Mouse (Mus musculus) cerebellum, adult 18-20 months (tissue): ENCODE measurements around the gene Mbnl2.
A peak's percentile ranks its signal among the peaks of the same experiment; 100 is the strongest.

ENCODE experiments used
- DNase-seq, 2 experiments: peaks; one replicate each; pipeline ENCODE4 v3.0.0; 2021

Gene Mbnl2

DNA sequence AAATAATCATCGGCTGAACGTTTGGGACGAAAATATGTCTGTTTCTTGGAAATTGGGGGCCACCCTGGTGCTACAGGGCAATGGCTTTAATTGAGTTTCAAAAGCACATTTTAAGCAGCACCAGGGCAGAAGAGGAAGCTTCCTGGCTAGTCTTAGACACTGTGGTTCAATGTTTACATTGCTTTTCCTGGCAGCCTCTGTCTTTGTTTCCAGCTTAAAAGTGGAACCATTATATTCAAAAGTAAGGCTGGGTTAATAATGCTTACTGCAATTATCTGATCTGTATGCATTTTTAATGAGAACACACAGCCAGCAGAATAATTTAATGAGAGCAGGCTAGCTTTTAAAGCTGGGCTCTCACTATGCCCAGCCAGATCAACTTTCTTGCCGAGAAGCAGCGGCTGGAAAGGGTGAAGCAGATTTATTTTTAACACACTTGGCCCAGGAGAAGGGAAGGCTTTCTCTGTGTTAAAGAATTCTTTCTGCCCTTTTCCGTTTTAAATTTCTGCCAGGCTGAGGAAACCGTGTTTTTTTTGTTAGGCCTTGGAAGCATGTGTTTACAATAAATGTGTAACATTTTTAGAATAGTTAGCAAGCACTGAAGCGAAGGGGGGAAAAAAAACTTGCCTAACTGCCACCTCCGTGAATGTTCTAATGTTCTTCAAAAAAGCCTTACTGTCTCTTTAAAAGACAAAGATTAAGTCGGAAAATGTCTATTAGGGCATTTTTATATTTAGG is 1.0 kb downstream of the Mbnl2 start:
- no peak for DNase-seq

DNA sequence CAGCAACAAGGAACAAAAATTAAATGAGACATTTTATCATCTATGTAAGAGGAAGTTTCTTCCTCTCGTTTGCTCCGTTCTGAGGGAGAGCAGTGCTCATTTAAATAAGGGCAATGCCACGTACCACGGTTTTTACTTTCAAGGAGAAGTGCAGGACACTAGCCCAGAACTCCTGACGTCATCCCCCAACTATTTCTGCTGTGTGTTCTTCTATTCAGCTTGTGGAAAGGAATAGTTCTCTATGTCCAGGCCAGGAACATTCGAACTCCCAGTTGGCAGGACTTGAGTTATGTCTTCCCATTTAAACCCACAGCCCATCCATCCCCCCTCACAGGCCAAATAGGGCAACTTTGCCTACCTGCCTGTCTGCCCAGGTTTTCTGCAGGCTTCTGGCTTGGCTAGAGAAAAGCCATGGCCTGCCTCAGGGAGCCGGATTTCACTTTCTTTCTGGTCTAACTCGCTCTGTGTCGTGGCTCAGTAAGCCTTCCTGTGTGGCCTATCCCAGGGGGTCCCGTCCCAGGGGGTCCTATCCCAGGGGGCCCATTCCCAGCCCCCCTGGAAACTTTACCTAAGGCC is 1.7 kb downstream of the Mbnl2 start:
- DNase-seq, result peak in 1 of 2 experiments; percentile 51

DNA sequence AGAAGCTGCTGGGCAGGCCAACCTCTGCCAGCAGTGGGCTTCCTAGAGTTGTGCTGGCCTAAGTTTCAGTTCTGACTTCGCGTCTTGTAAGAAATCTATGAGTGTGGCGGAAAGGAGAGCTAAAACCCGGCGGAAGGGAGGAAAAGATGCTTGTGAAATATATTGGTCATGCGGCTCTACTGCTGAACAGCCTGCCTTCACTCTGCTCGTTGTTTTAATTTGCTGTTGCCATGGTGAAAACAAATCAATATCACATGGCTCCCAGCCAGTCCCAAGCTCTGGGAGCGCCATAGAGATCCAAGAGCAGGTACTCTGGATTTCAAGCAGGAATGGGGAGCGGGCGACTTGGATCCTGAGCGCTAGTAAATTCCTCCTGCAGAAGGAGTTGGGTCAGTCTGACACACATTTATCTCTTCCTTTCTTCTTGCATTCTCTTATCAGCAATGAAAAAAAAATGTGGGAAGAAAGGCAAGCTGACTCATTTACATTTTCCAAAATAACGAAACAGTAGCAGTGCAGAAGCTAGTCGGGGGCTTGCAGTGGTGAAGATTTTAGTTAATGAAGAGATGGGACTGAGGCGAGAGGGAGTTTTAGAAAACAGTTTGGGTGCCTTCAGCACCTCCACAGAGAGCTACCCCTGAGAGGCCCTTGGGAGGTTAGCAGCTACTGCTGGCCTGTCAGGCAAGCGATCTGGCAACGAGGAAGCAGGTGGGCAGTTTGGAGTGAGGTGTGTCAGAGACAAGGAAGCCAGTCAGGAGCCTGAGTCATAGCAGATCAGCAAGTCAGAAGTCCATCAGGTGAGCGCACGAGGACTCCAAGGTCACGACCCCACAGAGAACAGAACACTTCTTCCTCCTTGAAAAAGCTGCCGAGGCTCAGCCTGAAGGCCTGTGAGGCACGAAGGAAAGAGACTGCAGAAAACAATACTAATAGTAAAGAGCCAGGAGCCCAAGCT is 3.1 kb downstream of the Mbnl2 start:
- no peak for DNase-seq

DNA sequence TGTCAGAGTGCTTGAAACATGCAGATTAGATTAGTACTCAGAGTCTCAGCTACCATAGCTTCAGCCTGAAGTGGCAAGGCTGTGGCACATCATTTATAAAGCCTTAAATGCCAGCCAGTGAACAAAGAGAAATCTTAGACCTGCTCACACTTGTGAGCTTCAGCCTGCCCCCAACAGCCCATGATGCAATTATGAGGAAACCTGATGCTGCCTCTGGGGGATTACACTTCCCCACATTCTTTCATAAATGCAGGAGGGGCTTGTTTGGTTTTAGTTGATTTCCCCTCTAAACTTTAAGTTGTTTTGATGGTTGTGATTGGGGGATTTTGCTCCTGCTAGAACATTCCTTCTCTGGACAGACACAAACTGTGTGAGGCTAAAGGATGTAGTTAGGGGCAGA is 4.7 kb downstream of the Mbnl2 start:
- no peak for DNase-seq

DNA sequence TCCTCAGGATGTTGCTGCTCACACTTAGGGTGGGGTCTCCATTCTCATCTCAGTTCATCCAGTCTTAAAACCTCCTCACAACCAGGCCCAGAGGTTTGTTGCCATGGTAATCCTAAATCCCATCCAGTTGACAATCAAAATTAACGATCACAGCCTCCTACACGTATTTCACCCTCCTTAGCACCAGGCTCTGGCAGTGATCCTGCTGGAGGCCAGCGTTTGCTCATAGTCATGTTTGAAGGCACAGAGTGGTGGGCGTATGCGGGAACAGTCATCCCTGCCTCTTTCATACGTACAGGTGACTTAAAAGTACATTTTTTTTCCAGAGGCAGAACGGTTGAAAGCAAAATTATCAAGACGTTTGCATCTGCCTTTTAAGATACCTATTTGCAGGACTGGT is 8.3 kb downstream of the Mbnl2 start:
- no peak for DNase-seq

DNA sequence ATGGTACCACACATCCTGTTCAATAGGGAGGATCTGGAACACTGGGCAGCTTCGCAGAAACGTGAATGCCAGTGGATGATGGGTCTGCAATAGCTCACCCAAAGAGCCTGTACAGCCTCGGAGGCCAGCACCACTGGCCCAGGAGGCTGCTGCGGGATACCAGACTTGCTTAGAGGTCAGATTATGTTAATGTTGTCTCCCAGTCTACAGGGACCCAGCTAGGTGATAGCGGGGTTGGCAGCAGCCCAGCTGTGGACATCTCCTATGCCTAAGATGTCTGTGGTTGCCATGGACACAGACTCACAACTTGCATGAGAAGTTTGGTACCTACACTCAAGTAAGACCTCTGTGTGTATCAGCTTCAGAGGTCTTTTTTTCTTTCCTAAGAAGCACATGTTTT is 9.0 kb downstream of the Mbnl2 start:
- DNase-seq, result no peak

DNA sequence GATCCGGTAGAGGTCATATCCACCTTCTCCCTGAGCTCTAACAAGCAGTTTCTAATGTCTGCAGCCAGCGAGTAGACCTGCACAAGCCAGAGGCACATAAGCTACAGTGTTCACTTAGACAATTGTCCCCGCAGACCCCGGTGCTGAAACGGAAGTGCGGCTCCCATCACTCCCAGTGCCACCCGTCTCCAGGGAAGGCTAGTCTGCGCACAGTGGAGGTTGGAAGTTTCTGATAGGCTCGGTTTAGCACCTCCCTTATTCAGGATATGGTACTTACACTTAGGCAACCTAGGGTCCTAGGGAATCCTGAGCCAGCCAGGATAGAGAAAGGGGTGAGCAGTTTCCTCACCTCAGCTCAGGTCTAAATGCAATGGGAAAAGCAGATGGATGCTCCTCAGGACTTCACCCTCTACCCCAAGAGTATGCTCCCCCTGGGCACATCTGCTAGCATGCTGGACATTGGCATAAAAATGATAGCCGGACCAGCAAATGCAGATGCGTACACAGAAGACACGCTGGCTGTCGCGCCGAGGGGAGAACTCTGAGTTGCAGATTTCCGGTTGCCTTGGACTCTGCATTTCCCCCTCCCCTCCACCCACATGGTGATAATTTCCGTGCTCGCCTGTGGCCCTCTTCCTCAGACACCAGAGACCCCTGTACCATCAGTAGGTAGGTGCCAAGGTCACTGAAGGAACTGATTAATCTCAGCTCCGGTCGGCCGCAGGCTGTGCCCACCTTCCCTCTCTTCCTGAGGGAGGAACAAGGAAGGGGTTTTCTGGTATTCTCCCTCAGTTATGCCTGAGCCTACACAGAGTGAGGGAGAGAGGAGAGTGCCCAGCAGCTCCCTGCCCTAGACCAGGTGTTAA is 11.9 kb downstream of the Mbnl2 start:
- DNase-seq, result no peak

DNA sequence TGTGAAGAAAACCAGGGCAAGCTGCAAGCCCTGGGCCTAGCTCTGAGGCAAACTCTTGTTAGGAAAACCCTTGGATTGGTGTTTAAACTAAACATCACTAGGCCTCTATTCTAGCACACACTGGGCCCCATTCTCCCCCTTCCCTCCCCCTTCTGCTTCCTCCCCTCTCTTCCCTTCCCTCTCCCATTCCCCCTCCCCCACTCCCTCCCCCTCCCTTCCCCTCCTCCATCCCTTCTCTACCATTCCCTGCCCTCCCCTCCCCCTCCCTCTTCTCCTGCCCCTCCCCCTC is 12.5 kb downstream of the Mbnl2 start:
- no peak for DNase-seq

DNA sequence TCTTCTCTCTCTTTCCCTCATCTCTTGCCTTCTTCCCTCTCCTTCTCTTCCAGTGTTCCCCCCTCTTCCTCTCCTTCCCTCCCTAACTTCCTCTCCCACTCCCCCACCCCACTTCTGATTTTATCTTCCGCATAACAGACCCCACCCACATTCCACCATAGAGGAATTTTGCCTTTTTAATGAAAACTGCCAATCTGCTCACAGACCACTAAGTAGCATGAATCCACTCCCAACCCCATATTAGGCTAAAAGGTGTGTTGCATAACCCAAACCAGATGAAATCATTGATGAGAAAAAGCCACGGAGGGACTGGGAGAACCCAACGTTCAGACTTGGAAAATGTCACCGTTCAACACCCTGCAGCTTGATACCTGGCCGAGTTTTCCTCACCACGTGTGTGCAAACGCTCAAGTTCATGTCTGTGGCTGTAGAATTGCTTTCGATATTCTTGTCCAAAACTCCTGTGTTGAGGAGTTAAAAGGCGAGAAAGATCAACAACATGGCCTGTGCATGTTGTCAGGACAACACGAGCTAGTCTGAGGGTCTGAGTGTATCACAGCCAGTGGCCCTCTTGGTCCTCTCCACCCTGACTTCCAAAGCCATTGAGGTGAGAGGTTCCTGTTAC is 13.0 kb downstream of the Mbnl2 start:
- no peak for DNase-seq

DNA sequence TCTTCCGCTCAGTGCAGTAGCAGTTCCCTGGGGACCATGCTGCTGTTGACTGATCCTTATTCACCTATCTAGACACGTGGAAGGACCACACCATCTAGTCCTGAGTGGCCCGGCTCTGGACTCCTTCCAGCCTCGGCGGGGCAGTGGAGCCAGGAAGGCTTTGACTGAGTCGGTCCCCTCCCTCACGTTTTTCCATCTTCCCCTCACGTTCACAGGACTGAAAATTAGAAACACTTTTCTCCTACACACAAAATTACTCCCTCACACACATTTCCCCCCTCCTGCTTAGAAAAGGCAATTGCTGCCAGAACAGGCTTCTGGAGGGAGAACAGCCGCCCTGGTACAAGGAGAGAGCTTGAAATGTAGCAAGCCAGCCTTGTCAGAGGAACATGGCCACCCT is 13.6 kb downstream of the Mbnl2 start:
- DNase-seq, result no peak

DNA sequence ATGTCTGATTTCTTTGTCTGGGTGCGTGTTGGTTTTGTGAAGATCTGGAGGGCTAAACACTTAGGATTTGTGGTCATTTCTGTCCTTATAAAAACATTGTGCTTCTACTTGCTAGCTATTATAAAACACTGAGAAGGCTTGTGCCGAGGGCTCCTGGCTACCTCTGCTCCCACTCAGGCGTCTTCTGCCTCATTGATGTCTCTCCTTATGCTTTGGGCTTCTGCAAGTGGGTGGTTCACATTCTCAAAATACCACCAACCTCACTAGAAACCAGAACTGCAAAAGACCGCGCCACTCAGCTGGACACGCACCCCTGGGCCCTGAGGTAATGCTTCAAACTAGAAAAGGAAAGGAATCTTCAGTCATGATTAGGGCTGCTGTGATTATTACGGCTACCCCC is 14.1 kb downstream of the Mbnl2 start:
- DNase-seq, result no peak

DNA sequence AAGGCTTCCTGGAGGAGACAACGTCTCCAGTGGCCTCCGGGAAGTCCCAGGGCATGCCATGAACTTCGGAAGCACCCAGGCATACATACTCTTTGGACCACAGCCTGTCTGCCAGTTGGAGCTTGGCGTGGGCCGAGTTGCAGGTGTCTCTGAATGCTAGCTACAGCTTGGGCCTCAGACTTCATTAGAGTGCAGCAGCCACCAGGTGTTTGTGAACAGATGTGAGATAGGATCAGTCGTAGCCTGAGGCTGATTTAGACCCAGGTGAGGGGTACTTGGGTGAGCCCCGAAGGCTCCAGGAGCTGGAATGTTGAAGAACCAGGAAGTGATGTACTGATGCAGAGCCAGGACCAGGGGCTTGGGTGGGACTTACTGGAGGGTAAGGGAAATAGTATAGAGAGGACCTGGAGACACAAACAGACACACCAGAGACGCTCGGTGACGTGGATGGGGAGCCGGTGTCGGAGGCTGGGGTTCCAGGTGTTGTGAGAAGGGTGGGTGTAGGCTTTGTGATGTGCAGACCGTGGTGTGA is 15.8 kb downstream of the Mbnl2 start:
- no peak for DNase-seq

DNA sequence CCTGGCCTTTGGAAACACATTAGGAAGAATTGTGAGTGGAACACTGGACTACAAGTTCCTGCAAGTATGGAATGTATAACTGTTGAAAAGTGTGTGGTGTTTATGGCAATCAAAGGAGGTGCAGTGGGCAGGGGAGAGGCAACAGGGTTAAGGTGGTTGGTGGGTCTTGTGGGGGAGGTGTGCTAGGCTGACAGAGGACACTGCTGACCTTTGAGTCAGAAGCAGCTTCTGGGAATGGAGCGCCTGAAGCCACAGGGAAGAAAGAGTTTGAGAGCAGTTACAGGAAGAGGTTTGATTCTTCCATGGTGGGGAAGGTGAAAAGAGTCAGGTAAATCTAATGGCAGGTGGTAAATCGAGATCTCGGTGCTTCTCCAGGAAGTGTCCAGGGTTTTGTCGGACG is 16.7 kb downstream of the Mbnl2 start:
- no peak for DNase-seq

DNA sequence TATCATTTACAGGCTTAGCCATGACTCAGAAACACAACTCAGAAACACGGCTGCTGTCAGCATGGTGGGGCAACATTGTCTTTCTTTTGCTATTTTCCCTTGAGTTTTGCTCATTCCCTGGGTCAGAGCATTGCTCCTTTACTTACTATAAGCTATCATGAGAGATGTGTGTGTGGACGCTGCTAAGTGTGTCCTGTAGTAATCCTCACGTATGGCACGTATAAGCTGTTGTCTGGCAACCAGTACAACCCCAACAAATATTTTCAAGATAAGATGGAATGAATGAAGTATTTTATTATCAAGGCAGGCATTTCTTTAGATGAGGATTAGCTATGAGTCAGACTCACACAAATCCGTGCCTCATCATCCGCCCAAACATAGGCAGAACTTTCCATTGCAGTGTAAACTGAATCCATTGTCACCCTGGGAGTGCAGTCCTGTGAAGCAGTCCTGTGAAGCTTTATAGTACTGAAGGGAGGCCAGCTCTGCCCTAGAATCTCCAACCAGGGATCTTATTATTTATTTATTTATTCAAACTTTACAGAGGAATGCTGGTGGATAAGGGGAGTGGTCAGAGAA is 17.2 kb downstream of the Mbnl2 start:
- DNase-seq, result no peak

DNA sequence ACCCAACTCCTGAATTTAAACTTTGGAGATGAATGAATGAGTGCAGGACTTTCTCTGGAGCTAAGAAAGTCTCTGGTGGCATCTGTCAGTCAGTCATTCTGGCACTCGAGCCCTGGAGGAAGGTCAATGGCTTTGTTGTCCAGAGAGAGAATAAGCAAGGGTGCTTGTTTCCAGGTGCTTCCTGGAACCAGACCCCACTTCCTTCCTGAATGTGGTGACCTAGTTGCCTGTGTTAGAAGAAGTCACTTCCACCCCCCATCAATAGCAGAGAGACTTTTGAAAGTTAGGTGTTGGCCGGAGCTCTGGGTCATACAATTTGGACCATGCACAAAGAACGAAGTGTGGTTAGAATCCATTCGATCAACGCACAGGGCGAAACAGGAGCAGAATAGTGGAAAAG is 19.0 kb downstream of the Mbnl2 start:
- no peak for DNase-seq

DNA sequence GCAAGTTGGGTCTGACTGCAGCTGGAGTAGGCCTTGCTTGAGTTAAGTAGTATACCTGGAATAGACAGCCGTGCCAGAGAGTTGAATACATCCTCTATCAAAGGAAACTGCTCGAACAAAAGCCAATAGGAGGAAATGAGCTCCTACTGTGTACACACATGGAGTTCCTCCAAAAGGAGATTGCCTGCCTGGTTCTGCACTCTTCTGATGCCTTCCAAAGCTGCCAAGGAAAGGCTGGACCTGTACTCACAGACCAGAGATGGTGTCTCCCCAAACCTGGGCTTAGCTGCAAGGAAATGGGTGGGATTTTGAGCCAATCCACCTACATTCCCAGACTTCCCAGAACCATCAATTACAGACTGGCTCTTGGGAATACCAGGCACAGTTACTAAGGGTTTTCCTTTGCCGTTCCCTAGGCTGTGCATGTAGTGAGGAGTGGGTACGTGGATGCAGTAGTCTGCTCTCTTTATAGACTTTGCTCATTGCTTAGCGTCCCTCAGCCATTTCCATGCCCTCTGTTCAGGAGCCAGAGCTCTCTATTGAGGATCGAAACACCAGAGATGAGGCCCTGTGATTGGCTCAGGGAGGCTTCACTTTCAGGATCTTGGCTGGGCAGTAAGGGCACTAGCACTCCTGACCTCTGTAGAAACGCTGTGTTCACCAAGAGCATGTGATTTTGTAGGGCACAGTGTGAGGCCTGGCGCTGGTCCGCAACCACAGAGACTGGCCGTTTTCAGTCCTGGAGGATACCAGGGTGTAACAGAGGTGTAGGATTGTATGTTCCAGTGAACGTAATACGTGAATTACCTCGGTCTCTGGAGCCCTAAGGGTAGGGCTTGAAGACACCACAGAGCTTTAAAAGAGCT is 20.1 kb downstream of the Mbnl2 start:
- DNase-seq, result peak; percentile 67 to 69

DNA sequence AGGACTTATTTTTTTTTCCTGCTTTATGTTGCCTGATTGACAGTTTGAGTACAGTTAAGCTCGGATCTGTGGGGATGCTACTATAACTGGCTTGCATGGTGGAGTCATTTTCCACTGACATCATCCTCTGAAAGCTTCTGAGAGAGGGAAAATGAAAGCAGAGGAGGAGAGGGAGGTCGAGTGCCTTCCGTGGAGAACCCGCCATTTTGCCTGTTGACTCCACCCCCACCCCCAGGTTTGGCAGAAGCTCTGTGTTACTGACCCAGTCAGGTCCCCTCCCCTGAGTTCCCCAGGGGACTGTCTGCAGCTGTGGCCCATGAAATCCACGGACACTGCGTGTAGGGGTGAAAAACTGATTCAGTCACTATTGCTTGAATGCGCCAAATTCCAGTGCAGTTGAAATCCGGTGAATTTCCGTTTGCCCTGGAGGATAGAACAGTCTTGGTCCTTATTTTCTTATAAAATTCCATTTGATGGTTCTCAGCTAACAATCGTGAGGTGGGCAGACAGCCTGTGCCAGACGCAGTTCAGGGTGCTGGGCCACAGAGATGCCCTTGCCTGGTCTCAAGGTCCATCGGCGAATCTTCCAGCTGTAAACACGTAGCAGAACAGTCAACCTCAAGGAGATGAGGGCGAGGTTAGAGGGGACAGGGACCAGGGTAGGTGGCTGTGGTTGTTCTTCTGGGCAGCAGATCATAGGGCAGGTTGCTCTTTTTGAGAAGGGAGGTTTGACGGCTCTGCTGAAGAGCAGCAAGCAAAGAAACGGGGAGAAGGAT is 20.9 kb downstream of the Mbnl2 start:
- DNase-seq, result no peak

DNA sequence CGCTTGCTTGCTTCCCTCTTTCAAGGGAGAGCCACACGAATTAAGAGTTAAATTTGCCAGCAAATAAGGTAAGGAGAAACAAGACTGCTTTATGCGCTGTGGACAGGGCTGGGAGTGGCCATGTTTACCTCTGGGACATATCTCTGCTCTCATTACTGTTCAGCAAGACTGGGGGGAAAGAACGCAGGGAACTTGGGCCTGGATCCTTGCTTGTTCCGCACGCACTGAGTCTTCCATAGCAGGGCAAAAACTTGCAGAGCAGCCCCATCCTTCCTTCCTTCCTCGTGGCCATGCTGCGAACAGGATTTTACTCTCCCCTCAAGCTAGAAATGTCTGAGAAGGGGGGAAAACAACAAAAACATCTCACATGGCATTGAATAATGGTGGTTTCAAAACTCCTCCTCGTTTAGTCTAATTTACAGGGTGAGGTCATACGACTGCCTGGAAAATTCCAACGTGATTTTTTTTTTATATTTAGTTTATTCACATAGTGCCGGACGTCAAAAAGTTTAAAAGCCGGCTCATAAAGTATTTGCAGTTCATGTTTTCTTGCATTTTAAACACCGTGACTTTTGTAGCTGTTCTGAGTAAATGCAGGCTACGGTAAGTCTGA is 21.8 kb downstream of the Mbnl2 start:
- no peak for DNase-seq

DNA sequence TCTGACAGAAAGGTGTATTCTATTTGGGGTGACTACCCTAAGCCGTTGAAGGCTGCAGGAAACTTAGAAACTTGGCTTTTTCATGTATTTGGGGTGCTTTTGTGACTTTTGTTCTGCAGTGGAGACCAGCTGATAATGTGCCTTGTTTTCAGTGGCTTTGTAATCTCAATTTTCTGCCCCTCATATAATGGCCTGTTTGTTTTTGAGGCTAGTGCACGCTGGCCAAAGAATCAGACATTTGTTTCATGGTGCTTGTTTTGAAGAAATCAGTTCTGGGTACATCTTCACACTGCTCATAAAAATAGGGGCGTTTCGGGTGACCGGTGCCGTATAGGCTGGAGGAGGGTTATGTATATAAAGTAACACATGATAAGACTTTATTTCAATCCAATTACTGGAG is 22.4 kb downstream of the Mbnl2 start:
- DNase-seq, result no peak

DNA sequence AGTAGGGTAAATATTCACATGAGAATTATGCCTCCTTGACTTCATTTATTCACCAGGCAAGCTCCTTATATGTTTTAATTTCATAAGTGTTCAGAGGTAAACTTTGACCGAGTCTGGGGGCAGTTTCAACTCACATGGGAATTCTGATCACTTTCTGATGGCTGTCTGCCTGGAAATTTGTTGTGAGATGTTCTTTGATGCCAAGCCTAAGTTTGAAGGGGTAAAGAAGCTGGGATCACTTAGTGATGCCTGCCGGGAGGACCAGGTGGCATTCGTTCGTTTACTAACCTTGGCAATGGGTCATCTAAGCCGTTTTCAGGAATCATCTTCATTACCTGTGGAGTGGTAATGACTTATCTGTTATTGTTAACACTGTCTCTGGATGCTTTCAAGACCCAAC is 23.0 kb downstream of the Mbnl2 start:
- DNase-seq, result no peak
